Mouse (Mus musculus) c-Kit-positive CD71-positive TER-119-positive erythroid progenitor cells, embryonic 14.5 days (primary cell): ENCODE data around the gene Apln.

Experiments
- DNase-seq: peaks from one replicate; pipeline ENCODE4 v3.0.0-alpha.2; 2013; ENCODE audit warnings: low spot score

The Apln gene

DNA sequence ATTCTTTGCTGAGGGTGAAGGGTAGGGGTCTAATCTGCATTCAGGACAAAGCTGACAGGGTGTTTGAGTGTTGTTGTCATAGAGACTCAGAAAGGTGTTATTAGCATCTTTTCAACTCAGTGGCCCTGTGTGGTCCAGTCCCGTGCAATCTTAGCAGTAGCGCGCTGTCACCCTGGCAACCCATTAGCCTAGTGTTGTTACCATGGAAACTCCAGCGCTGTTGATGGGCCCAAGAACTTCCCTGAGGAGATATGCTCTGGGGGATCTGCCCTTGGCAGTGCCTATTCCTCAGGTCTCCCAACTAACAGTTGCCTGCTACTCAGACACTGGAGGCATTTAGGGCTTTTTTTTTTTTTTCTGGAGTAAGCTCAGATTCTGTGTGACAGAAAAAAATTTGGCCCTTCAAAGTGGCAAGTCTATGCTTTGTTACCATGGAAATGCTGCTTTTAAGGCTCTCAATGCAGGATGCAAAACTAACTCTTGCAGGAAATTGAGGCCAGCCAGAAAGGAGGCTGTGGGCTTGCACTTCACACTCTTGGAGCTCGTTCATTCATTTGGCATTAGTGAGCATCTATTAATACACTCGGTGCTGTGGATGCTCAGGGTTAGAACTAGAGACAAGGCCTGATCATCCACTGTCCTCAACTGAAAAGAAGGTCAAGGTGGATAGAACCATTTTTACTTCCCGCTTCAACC lies 17.6 kb downstream of the Apln start:
- no peak for DNase-seq

DNA sequence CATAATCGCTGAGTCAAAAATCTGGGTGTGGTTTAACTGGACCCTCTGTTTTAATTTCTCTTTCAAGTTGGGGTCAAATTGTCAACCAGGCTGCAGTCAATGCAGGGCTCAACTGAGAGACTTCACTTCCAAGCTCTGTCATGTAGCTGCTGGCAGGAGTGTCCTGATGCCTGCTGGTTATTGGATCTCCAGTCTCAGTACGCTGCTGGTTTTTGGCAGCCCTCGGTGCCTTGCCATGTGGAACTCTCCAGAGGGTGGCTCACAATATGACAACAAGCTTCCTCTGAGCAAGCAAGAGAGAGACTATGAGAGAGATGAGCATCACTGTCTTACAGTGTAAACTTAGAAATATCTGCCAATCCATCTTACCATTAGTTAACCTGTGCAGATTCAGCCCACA lies 23.0 kb downstream of the Apln start:
- no peak for DNase-seq

DNA sequence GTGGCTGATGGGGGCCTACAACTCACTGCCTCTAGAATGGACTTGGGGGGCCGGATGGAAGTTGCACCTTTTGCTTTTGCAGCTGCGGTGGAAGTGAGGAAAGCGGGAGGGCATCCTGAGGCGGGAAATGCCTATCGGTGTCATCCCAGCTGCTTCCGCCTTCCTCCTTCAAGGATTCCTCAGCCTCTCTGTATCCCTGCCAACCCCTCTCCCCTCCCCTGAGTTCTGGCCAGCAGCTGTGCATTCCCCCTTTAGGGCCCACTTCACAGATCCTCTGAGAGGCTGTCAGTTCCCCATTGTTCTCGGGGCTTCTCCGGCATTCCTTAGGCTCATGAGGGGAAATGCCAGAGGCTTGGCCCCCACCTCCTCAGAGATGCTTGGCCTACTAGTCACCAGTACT lies 28.6 kb downstream of the Apln start:
- DNase-seq = no peak

DNA sequence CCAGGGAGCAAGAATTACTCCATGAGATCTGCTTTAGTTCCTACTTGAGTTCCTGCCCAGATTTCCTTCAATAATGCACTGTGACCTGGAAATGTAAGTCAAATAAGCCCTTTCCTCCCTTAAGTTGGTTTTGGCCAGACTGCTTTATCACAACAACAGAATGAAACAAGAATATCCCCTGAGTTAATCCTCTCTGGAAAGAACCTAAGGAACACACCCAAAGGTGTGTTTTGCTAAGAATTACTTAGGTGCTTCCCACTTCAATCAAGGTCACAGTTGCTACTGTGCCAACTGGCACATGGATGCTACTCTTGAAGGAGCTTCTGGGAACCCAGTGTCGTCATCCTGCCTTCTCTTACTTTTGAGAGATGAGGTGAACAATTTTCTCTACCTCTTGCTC lies 29.9 kb downstream of the Apln start:
- no peak for DNase-seq

DNA sequence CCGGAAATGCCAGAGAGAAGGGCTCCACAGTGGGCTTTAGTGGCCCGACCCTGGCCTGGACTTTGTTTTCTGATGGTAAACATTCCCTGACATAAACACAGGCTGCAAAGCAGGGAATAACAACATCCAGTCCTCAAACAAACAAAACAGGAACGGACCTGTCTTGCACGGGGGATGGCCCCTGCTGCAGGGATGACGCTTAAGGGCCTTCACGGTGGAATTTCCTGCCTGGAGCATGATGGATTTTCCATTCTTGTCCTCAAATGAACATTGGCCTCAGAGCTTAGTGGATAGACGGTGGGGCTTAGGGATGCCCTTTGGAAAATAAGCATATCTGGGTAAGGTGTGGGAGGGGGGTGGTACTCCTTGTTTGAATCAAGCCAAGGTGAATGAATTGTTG lies 33.5 kb downstream of the Apln start:
- no peak for DNase-seq

DNA sequence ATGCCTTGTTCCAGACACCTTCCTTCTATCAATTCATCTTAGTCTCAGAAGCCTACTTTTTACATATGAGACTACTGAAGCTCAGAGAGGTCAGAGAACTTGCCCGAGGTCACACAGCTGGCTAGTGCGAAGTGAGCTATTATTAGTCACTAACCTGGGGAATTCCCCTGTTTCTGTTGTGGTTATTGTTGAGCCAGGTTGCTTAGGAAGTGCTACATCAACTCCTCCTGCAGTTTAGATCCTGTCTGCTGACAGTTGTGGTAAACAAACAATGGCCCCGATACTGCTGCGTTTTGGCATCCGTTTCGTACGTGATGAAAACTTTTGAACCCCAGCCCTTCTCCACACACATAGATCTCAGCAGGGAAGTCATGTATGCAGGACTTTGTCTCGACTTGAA lies 36.2 kb downstream of the Apln start:
- no peak for DNase-seq

DNA sequence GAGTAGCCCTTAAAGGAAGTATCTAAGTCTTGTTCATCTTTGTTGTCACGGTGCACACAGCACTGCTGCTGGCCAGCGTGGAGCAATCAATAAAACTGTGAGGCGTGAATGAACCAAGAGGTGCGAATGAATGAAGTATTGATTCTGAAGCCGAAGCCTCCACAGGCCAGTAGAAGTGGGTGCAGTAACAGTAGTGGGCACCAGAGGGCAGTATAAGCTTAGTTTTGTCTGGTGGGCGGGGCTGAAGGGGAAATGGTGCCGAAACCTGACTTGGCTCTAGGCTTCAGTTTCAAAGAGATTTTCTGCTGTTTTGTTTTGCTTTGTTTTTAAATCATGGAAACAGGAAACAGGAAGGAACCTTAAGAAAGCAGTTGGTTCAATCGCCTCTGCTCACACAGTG lies 42.0 kb downstream of the Apln start:
- peak; percentile 50 for DNase-seq

DNA sequence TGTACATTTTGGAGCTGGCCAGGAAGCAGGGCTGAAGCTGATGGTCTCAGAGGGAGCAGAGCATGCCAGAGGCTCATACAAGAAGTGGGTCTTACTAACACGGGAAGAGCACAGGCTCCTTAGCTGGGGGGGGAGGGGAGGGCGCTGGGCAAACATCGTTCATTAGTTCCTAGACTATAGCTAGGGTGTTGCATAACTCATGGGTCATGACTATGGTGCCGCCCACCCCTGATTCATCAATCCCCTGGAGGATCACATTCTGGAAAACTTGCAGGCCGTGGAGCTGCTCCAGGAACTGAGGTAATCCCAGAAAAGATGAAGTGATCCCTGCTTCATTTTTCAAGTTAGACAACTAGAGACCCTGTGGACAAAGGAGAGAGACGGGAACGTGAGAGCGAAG lies 46.6 kb downstream of the Apln start:
- no peak for DNase-seq

DNA sequence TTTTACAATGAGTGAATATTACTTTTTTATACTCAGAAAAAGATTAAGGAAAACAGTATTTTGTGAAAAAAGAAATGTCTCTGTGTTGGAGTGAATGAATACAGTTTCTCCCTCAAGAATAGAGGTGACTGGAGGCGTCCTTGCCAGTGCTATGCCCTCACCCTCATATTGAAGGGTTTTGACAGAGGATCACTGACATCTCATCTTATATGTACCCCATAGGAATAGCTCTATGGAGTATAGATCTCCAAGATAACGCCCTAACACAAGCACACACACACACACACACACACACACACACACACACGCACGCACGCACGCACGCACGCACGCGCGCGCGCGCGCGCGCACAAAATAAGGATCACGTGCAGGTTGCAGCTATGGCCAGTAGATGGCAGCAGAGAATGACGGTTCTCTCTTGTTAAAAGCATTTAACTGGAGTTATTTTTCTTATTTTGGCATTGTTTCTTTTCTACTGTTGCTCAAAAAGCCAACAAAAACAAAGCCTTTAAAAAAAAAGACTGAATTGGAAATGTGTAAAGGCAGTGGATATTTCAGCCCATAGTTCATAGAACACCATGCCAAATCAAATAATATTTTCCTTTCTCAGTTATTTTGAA lies 49.5 kb downstream of the Apln start:
- DNase-seq = peak; percentile 21

DNA sequence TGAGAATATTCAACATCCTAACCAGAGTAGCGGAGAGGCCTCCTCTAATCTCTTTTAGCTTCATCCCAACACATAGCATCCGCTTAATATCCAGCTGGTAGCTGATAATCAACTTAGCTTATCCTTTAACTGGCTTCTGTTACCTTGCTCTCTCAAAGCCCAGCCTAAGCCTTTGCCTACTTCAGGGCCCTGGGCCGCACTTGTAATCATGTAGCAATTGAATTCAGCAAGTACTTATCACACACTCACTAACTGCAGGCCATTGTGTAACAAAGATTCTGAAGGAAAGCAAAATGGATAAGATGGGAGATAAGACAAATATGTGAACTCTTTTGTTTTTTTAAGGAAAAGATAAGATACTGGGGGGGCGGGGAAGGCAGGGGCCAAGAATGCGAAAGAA lies 57.6 kb downstream of the Apln start:
- no peak for DNase-seq

DNA sequence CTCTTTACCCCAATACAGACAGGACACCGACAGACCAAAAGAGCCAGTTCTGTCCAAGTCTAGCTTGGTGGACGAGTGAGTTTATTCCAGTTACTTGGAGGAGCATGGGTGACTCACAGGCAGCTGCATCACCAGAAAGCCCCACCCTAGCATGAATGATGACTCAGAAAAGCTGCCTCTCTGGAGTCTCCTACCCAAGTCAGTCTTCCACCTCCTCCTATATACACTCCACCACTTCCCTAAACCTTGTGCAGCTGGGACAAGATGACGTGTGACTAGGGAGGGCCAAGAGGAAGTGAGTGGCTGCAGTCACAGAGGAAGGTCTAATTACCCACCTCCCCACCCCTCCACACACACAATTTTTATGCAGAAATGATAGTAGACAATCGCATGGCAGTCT lies 58.1 kb downstream of the Apln start:
- DNase-seq = no peak
